Mouse (Mus musculus) forebrain, embryonic 16.5 days (tissue): ENCODE measurements around the gene Gm21992. TPM values are rescaled to one million over a fixed set of nuclear protein-coding genes. Genes with fewer than 3 reads are reported as not detected.

Experiments used
- ATAC-seq: fragments of 200-750 bp; cut with Nextera tagmentation; 2 replicates; pipeline ENCODE4 v1.8.0; 2017; ENCODE audit warnings: mild to moderate bottlenecking, moderate library complexity
- H3K27ac ChIP-seq: fragments of 300-500 bp; sonication (generic); 2 replicates; pipeline ENCODE4 v1.5.1; 2014; ENCODE audit warnings: low read length, control low read depth
- H3K27me3 ChIP-seq: fragments of 300-500 bp; sonication (generic); replicated peaks from 2 replicates; pipeline ENCODE4 v1.6.1; 2014; ENCODE audit warnings: low read length; ENCODE audit not compliant: control insufficient read depth, insufficient read depth
- H3K36me3 ChIP-seq: fragments of 300-500 bp; sonication (generic); 2 replicates; pipeline ENCODE4 v1.6.1; 2014; ENCODE audit not compliant: control insufficient read depth, insufficient read depth
- H3K4me1 ChIP-seq: fragments of 300-500 bp; sonication (generic); replicated peaks from 2 replicates; pipeline ENCODE4 v1.6.1; 2014; ENCODE audit warnings: low read length; ENCODE audit not compliant: control insufficient read depth, insufficient read depth
- H3K4me2 ChIP-seq: fragments of 300-500 bp; sonication (generic); 2 replicates; pipeline ENCODE4 v1.6.1; 2014; ENCODE audit warnings: mild to moderate bottlenecking, low read length, control low read depth
- H3K4me3 ChIP-seq: fragments of 300-500 bp; sonication (generic); replicated peaks from 2 replicates; pipeline ENCODE4 v1.5.1; 2014; ENCODE audit warnings: mild to moderate bottlenecking, low read length, control low read depth
- H3K9ac ChIP-seq: fragments of 300-500 bp; sonication (generic); replicated peaks from 2 replicates; pipeline ENCODE4 v1.6.1; 2014; ENCODE audit warnings: low read depth, low read length, control low read depth
- H3K9me3 ChIP-seq: fragments of 300-500 bp; sonication (generic); 2 replicates; pipeline ENCODE4 v1.6.1; 2016; ENCODE audit warnings: low read length; ENCODE audit not compliant: control insufficient read depth
- WGBS: fragments of 180-500 bp; shearing (Covaris S2); extraction: QIAGEN DNeasy Blood & Tissue Kit; methylation state at CpG from one replicate; pipeline ENCODE4 v1.1.7; 2014; 5-methylcytosine and 5-hydroxymethylcytosine counted together
- polyA plus RNA-seq: library from polyadenylated mRNA; unstranded; fragments of >200 nt; fragmentation: Nextera tagmentation; extraction: Ambion mirVana; gene quantifications from 2 replicates; pipeline ENCODE4 v1.2.1, GENCODE M21; 2015

Gene Gm21992
- polyA plus RNA-seq, 1 experiment from 2014 or later, result 29.8 TPM

DNA sequence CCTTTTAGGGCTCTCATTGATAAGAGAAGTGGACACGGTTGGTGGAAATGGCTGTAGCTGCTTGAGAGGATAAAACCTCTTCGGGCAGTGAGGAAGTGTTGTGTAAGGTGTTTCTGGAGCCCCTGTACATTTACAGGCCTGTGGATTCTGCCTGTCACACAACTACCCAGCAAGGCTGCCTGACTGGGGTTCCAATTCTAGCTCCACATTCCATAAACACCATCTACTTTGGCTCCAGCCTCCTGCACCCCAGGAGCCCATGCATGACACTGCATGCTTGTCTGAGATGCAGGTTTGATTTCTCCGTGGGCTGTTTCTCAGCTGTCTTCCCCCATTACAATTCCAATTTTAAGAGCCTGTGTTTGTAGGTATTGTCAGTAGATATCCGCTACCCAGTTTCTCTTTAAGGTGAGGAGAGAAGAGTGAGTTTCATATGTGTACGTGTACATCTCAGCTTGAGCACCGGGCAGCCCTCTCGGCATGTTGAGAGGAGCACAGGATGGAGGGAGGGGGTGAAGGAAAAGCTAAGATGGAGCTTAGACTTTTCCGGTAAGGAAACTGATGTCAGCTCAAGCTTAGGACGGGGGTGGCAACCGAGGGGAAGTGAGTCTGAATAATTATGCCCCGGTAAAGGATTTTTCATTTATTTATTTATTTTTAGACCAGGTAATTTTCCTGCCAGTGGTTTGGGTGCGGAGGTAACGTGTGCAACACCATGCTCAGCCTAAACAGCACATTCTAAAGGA, 98.5 kb downstream of the Gm21992 start:
- H3K9me3 ChIP-seq, result no peaks in the 10 kb centered on the region
- peaks cover 29% of the 10 kb centered on the region for H3K4me1 ChIP-seq
- peak overlapping the region; percentile 80 for H3K4me2 ChIP-seq
- H3K27ac ChIP-seq, result peak overlapping the region; percentile 88
- WGBS, result 28% methylated on average over 13 of the region's 13 CpGs
- no peak for ATAC-seq
- H3K27me3 ChIP-seq, result no peaks in the 10 kb centered on the region
- H3K36me3 ChIP-seq, result no peaks in the 10 kb centered on the region
- peak overlapping the region; percentile 66 for H3K4me3 ChIP-seq
- H3K9ac ChIP-seq, result peak overlapping the region; percentile 97

DNA sequence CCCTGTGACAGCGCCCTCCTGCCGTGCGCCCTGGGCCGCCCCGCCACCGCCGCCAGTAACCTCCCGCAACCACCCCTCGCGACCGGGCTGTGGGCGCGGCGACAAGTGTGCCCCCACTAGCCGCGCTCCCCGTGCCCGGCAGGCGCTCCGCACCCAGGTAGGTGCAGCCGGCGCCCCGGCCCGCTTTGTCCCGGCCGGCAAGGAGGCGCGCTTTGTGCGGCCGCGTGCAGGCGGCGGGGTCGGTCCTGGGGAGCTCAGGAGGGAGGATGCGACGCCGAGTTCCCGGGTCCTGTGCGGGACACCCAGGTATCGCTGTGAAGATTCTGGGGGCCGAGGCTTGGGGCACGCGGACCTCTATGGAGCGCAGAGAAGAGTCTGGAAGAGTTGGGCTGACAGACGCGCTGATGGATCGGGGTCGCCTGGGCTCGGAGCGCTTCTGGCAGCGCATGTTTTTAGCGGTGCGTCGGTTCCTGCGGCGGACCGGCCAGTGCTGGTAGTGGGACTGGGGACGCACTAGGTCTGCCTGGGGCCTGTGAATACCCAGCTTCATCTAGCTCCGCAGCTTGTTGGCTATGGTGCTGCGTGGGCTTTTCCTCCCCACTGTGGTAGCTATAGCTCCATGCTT, 99.1 kb downstream of the Gm21992 start:
- Histone ChIP-seq H3K4me2 (peak overlapping the region; percentile 80), H3K4me1 (peaks cover 29% of the 10 kb centered on the region), H3K4me3 (peak overlapping the region; percentile 66), H3K27me3 (no peaks in the 10 kb centered on the region), H3K36me3 (no peaks in the 10 kb centered on the region), H3K9me3 (no peaks in the 10 kb centered on the region), H3K9ac (peak overlapping the region; percentile 97), H3K27ac (peak overlapping the region; percentile 88)
- WGBS, result under 1% methylated on average over 60 of the region's 60 CpGs
- peak; percentile 58 for ATAC-seq

GRCm38 (mm10) chr19:4711601-4712155, 99.7 kb downstream of the Gm21992 start:
- Histone ChIP-seq H3K9me3 (no peaks in the 10 kb centered on the region), H3K4me2 (peak overlapping the region; percentile 80), H3K27me3 (no peaks in the 10 kb centered on the region), H3K4me3 (peak overlapping the region; percentile 66), H3K9ac (peak overlapping the region; percentile 97), H3K36me3 (no peaks in the 10 kb centered on the region), H3K27ac (peak overlapping the region; percentile 88), H3K4me1 (peaks cover 29% of the 10 kb centered on the region)
- under 1% methylated on average over 49 of the region's 65 CpGs for WGBS
- peak; percentile 70 for ATAC-seq

DNA sequence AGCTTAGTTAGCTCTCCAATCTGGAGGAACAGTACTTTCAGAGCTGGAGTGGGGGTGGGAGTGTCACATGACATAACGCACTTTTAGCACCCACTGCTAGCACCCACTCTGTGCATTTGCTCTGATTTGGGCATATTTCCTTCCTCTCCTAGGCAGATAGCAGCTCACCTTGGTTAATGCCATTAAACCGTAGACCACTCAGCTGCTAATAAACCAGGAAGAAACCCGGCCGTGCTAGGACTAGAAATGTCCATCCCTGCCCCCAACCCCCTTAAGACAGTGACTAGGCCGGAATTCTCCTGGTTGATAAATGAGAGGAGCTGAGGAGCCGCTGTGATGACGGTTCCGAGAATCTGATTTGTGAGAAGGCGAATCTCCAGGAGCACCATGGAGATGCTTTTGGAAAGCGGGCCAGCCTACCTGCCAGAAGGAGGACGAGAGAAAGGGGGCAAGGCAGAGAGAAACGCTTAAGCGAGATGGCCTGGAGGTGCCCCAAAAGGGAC, 100.3 kb downstream of the Gm21992 start, which contains the start of gene Sptbn2:
TSS of gene Sptbn2 (plus strand) at position 70 of the 503 bp plus-strand sequence.
- peak; percentile 65 for ATAC-seq
- H3K27ac ChIP-seq, result peak within 1 kb of the TSS; percentile 88
- peak within 1 kb of the TSS; percentile 97 for H3K9ac ChIP-seq
- H3K4me2 ChIP-seq, result peak within 1 kb of the TSS; percentile 80
- 9% methylated on average over 13 of the region's 13 CpGs for WGBS
- H3K27me3 ChIP-seq, result no peaks in the 10 kb centered on the region
- no peaks in the 10 kb centered on the region for H3K36me3 ChIP-seq
- H3K9me3 ChIP-seq, result no peaks in the 10 kb centered on the region
- H3K4me1 ChIP-seq, result peaks cover 29% of the 10 kb centered on the region
- H3K4me3 ChIP-seq, result peak within 1 kb of the TSS; percentile 66

- H3K36me3 ChIP-seq, result no peaks in the 10 kb centered on the region
Observed at GRCm38 (mm10) chr19:4708765-4709164, 102.6 kb downstream of the Gm21992 start.

GRCm38 (mm10) chr19:4701221-4701620, 110.2 kb downstream of the Gm21992 start:
- Histone ChIP-seq H3K27ac (no peak overlapping the region), H3K4me2 (no peak overlapping the region), H3K36me3 (no peaks in the 10 kb centered on the region), H3K9ac (no peak overlapping the region), H3K4me1 (peaks cover 9% of the 10 kb centered on the region), H3K4me3 (no peak overlapping the region), H3K27me3 (no peaks in the 10 kb centered on the region), H3K9me3 (no peaks in the 10 kb centered on the region)
- WGBS, result 70% methylated on average over 7 of the region's 7 CpGs
- no peak for ATAC-seq

More at GRCm38 (mm10) chr19:4708765-4709164, 102.6 kb downstream of the Gm21992 start:
- ATAC-seq, result no peak
- WGBS, result 79% methylated on average over 10 of the region's 10 CpGs
- Histone ChIP-seq H3K27ac (no peak overlapping the region), H3K4me2 (no peak overlapping the region), H3K4me1 (peaks cover 19% of the 10 kb centered on the region), H3K9me3 (no peaks in the 10 kb centered on the region), H3K9ac (no peak overlapping the region), H3K27me3 (no peaks in the 10 kb centered on the region), H3K4me3 (no peak overlapping the region)

DNA sequence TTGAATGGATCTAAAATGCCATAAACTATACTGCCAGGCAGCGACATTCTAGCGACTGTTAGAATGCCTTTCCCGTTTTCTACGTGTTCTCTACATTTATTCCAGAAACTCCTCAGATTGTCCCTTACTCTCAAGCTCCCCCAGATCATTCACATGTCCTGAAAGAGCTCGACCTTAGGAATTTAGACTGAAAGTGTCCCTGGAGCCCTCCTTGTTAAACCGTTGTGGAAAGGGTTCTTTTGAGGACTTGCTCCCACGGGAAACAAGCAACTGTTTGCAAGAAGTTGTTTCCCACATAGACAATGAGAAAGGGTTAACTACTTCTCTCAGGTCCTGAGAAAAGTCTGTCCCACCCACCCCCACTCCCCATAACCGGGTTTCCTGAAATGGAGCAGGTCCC, 110.8 kb downstream of the Gm21992 start:
- Histone ChIP-seq H3K4me2 (no peak overlapping the region), H3K27ac (no peak overlapping the region), H3K9me3 (no peaks in the 10 kb centered on the region), H3K4me1 (peaks cover 9% of the 10 kb centered on the region), H3K27me3 (no peaks in the 10 kb centered on the region), H3K36me3 (no peaks in the 10 kb centered on the region), H3K9ac (no peak overlapping the region), H3K4me3 (no peak overlapping the region)
- 72% methylated on average over 8 of the region's 8 CpGs for WGBS
- no peak for ATAC-seq

GRCm38 (mm10) chr19:4699821-4700220, 111.6 kb downstream of the Gm21992 start:
- Histone ChIP-seq H3K27me3 (no peaks in the 10 kb centered on the region), H3K4me1 (peaks cover 9% of the 10 kb centered on the region), H3K36me3 (no peaks in the 10 kb centered on the region), H3K4me2 (no peak overlapping the region), H3K9ac (no peak overlapping the region), H3K9me3 (no peaks in the 10 kb centered on the region), H3K4me3 (no peak overlapping the region), H3K27ac (no peak overlapping the region)
- 82% methylated on average over 5 of the region's 5 CpGs for WGBS
- no peak for ATAC-seq

GRCm38 (mm10) chr19:4698856-4699255, 112.6 kb downstream of the Gm21992 start:
- H3K4me1 ChIP-seq, result peaks cover 9% of the 10 kb centered on the region
- H3K9me3 ChIP-seq, result no peaks in the 10 kb centered on the region
- WGBS, result 27% methylated on average over 8 of the region's 8 CpGs
- H3K4me2 ChIP-seq, result peak overlapping the region; percentile 58
- H3K27me3 ChIP-seq, result no peaks in the 10 kb centered on the region
- ATAC-seq, result peak; percentile 30
- peak overlapping the region; percentile 96 for H3K27ac ChIP-seq
- peak overlapping the region; percentile 89 for H3K9ac ChIP-seq
- H3K4me3 ChIP-seq, result peak overlapping the region; percentile 76
- H3K36me3 ChIP-seq, result no peaks in the 10 kb centered on the region
